Mouse (Mus musculus): ENCODE data around the gene Zfhx3. TPM values are rescaled to one million over a fixed set of nuclear protein-coding genes. Genes with fewer than 3 reads are reported as not detected.

Zfhx3 gene
- polyA plus RNA-seq, 1 experiment from 2014 or later, result 22.4 TPM

GRCm38 (mm10) chr8:108625571-108626120 lies 683.2 kb downstream of the Zfhx3 start:
- no peak overlapping the region for H3K27ac ChIP-seq
- no peaks in the 10 kb centered on the region for H3K36me3 ChIP-seq (ENCODE audit: poor library complexity, severe bottlenecking)
- H3K9me3 ChIP-seq (replicated peaks), result no peaks in the 10 kb centered on the region
- H3K9ac ChIP-seq, result no peak overlapping the region
- H3K4me1 ChIP-seq, result no peaks in the 10 kb centered on the region
- no peaks in the 10 kb centered on the region for H3K27me3 ChIP-seq
- no peak for ATAC-seq
- 83% methylated on average over 9 of the region's 9 CpGs for WGBS
- no peak overlapping the region for H3K4me3 ChIP-seq
- H3K4me2 ChIP-seq, result no peak overlapping the region

DNA sequence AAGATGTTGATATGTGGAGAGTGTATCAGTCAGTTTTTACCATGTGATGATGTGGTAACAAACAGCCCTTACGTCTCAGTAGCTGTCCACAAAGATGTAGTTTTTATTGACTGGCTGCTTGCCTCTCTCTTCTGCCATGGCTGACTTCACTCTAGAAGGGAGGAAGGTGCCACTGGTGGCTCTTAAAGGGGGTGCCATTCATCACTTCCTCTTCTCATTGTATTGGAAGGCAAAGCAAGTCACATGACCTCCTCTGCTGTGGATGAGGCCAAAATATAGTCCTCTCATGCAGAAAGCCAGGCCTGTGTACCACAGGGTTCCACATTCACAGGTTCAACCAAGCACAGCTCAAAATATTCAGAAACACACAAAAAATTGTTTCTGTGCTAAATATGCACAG lies 688.6 kb downstream of the Zfhx3 start:
- H3K9ac ChIP-seq, result no peak overlapping the region
- H3K27ac ChIP-seq, result no peak overlapping the region
- H3K4me3 ChIP-seq, result no peak overlapping the region
- H3K9me3 ChIP-seq (replicated peaks), result no peaks in the 10 kb centered on the region
- H3K4me2 ChIP-seq, result no peak overlapping the region
- H3K4me1 ChIP-seq, result no peaks in the 10 kb centered on the region
- H3K27me3 ChIP-seq, result no peaks in the 10 kb centered on the region
- 88% methylated on average over 1 of the region's 1 CpGs for WGBS
- H3K36me3 ChIP-seq (ENCODE audit: poor library complexity, severe bottlenecking), result no peaks in the 10 kb centered on the region
- no peak for ATAC-seq

DNA sequence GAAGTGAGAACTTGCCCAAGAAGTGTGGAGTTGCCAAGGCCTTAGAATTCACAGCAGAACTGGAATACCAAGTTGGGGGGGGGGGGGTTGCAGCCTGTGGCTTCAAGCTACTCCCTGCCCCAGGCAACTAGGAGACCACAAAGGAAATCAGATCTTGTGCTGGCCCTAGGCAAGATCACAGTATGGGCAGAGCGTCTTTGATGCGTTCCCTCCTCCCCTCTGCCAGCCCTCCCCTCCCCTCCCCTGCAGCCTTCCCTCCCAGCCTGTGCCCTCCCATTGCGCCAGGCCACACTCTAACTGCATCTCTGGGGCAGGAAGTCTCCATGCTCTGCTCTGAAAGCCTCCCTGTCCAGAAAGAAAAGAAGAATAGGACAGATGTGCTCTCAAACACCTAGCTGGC lies 691.8 kb downstream of the Zfhx3 start:
- 50% methylated on average over 3 of the region's 3 CpGs for WGBS
- no peaks in the 10 kb centered on the region for H3K9me3 ChIP-seq (replicated peaks)
- H3K27me3 ChIP-seq, result no peaks in the 10 kb centered on the region
- no peak overlapping the region for H3K4me3 ChIP-seq
- ATAC-seq, result no peak
- H3K4me1 ChIP-seq, result no peaks in the 10 kb centered on the region
- no peak overlapping the region for H3K27ac ChIP-seq
- H3K36me3 ChIP-seq (ENCODE audit: poor library complexity, severe bottlenecking), result no peaks in the 10 kb centered on the region
- H3K9ac ChIP-seq, result no peak overlapping the region
- H3K4me2 ChIP-seq, result no peak overlapping the region

- Histone ChIP-seq H3K36me3 (ENCODE audit: poor library complexity, severe bottlenecking) (no peaks in the 10 kb centered on the region), H3K27me3 (no peaks in the 10 kb centered on the region), H3K9ac (no peak overlapping the region), H3K4me3 (no peak overlapping the region), H3K9me3 (replicated peaks) (no peaks in the 10 kb centered on the region), H3K4me1 (no peaks in the 10 kb centered on the region), H3K27ac (no peak overlapping the region), H3K4me2 (no peak overlapping the region)
- ATAC-seq, result no peak
- WGBS, result 94% methylated on average over 2 of the region's 2 CpGs
Measured at GRCm38 (mm10) chr8:108637887-108638286, 695.4 kb downstream of the Zfhx3 start.

- WGBS, result 67% methylated on average over 3 of the region's 3 CpGs
Measured at GRCm38 (mm10) chr8:108645660-108646059, 703.2 kb downstream of the Zfhx3 start.

DNA sequence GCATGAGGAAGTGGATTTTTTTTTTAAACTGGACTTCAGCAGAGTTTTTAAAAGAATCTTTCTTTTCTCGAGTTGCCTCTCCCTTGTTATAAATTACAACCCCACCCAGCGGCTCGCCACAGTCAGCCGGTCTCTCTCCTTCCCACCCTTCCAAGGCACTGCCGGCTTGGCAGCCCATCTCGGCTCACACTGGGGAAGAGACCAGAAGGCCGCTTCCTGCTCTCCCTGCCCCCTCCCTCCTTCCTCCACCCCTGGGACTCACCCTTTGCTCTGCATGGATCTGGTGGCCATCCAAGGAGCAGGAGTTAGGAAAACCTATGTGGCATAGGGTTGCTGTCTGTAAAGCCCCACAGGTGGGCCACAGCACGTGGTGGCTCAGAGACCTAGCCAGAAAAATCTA lies 705.1 kb downstream of the Zfhx3 start:
- Histone ChIP-seq H3K36me3 (ENCODE audit: poor library complexity, severe bottlenecking) (no peaks in the 10 kb centered on the region), H3K27me3 (no peaks in the 10 kb centered on the region), H3K9me3 (replicated peaks) (no peaks in the 10 kb centered on the region), H3K9ac (no peak overlapping the region), H3K27ac (no peak overlapping the region), H3K4me2 (no peak overlapping the region), H3K4me3 (no peak overlapping the region), H3K4me1 (no peaks in the 10 kb centered on the region)
- ATAC-seq, result no peak
- WGBS, result 68% methylated on average over 8 of the region's 8 CpGs

More at GRCm38 (mm10) chr8:108645660-108646059, 703.2 kb downstream of the Zfhx3 start:
- H3K27ac ChIP-seq, result no peak overlapping the region
- H3K27me3 ChIP-seq, result no peaks in the 10 kb centered on the region
- no peak overlapping the region for H3K9ac ChIP-seq
- ATAC-seq, result no peak
- no peak overlapping the region for H3K4me2 ChIP-seq
- no peaks in the 10 kb centered on the region for H3K9me3 ChIP-seq (replicated peaks)
- H3K4me1 ChIP-seq, result no peaks in the 10 kb centered on the region
- no peak overlapping the region for H3K4me3 ChIP-seq
- H3K36me3 ChIP-seq (ENCODE audit: poor library complexity, severe bottlenecking), result no peaks in the 10 kb centered on the region

GRCm38 (mm10) chr8:108648993-108649392 lies 706.5 kb downstream of the Zfhx3 start:
- Histone ChIP-seq H3K36me3 (ENCODE audit: poor library complexity, severe bottlenecking) (no peaks in the 10 kb centered on the region), H3K27me3 (no peaks in the 10 kb centered on the region), H3K4me2 (no peak overlapping the region), H3K27ac (no peak overlapping the region), H3K4me3 (no peak overlapping the region), H3K9me3 (replicated peaks) (no peaks in the 10 kb centered on the region), H3K4me1 (no peaks in the 10 kb centered on the region), H3K9ac (no peak overlapping the region)
- no peak for ATAC-seq
- 89% methylated on average over 6 of the region's 6 CpGs for WGBS

- Histone ChIP-seq H3K36me3 (ENCODE audit: poor library complexity, severe bottlenecking) (no peaks in the 10 kb centered on the region), H3K4me3 (no peak overlapping the region), H3K27ac (no peak overlapping the region), H3K4me2 (no peak overlapping the region), H3K4me1 (no peaks in the 10 kb centered on the region), H3K9me3 (replicated peaks) (no peaks in the 10 kb centered on the region), H3K9ac (no peak overlapping the region), H3K27me3 (no peaks in the 10 kb centered on the region)
- no peak for ATAC-seq
- 89% methylated on average over 8 of the region's 8 CpGs for WGBS
Measured at GRCm38 (mm10) chr8:108650837-108651236, 708.4 kb downstream of the Zfhx3 start.

DNA sequence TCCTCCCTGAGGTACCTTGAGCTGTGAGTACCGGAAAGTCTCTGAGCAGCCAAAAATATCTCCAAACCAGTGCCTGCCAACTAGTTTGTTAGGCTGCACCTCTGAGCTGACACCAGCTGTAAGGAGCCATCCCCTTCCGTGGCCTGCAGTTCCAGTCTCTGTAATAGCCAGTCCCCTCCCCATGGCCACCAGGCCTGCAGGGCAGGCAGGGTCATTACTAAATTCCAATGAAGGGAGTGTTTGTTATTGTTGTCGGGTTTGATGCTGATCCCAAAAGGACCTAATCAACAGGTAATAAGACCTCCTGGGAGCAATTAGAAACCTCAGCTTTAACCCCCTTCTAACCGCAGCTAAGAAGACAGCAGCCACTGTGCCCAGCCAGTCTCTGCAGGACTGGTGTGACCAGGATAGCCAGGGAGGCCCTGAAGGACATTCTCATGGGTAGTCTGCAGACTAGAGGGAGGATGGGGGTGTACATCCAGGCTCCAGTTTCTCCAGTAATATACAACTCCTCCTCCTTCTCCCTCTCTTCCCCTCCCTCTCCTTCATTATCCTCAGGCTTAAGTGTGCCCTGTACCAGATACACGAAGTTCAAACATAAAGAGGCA lies 719.1 kb downstream of the Zfhx3 start:
- Histone ChIP-seq H3K27me3 (no peaks in the 10 kb centered on the region), H3K36me3 (ENCODE audit: poor library complexity, severe bottlenecking) (no peaks in the 10 kb centered on the region), H3K9ac (no peak overlapping the region), H3K4me1 (no peaks in the 10 kb centered on the region), H3K4me2 (no peak overlapping the region), H3K27ac (no peak overlapping the region), H3K4me3 (no peak overlapping the region), H3K9me3 (replicated peaks) (no peaks in the 10 kb centered on the region)
- 39% methylated on average over 5 of the region's 5 CpGs for WGBS
- no peak for ATAC-seq

GRCm38 (mm10) chr8:108662766-108663165 lies 720.3 kb downstream of the Zfhx3 start:
- Histone ChIP-seq H3K9ac (no peak overlapping the region), H3K9me3 (replicated peaks) (no peaks in the 10 kb centered on the region), H3K4me1 (no peaks in the 10 kb centered on the region), H3K27me3 (no peaks in the 10 kb centered on the region), H3K4me2 (no peak overlapping the region), H3K4me3 (no peak overlapping the region), H3K27ac (no peak overlapping the region), H3K36me3 (ENCODE audit: poor library complexity, severe bottlenecking) (no peaks in the 10 kb centered on the region)
- ATAC-seq, result no peak
- WGBS, result 93% methylated on average over 3 of the region's 3 CpGs

DNA sequence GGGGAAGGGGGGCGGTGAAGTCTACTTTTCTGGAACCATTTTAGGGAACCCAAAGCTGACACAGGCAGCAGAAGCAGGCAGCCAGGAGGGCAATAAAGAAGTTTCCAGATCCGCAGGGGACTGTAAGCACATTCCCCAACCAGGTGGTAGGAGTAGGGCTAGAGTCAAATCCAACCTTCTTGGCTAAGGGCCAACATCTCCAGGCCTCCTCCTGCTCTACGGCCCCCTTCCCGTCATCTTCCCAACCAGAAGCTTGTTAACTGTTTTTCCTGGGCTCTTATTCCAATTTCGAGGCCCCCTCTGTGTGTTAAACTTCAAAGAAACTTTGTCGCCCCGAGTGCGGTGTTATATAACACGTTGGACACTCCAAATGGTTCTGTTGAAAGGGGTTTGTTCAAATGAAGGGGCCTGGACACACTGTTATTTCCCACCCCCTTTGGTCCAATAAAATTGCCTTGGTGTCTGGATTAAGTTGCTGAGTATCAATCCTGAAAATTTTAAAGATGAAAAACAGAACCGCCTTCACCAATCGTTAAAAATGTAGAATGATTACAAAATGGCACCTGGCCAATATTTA lies 729.6 kb downstream of the Zfhx3 start:
- 0 out of 2 replicates have a peak, but pooled peaks cover 5% of the 10 kb centered on the region for H3K4me1 ChIP-seq
- no peak overlapping the region for H3K9ac ChIP-seq
- no peak overlapping the region for H3K4me2 ChIP-seq
- no peaks in the 10 kb centered on the region for H3K9me3 ChIP-seq (replicated peaks)
- ATAC-seq, result no peak
- WGBS, result 69% methylated on average over 11 of the region's 11 CpGs
- no peaks in the 10 kb centered on the region for H3K36me3 ChIP-seq (ENCODE audit: poor library complexity, severe bottlenecking)
- H3K4me3 ChIP-seq, result no peak overlapping the region
- H3K27me3 ChIP-seq, result no peaks in the 10 kb centered on the region
- no peak overlapping the region for H3K27ac ChIP-seq

DNA sequence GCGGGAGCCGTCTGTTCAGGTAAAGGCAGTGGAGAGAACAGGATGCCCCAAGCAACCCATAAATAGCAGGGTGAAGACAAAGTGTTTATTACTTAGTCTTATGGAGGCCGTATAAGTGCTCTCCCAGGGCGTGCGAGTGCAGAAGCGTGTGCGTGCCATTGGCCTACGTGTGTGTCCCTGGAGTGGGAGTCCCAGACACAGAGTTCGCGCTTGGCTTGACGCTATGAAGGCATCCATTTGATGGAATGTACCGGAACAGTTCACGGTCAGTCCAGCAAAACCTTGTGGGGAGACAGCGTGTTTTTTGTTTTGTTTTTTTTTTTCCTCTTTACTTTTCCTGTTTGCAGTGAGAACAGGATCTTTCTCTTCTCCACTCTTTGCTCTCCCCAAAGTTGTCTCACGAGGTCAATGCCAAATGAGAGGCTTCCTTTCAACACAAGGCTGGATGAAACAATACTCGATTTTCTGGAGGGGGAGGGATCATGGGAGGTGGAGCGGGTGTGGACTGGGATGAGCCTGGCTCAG lies 732.6 kb downstream of the Zfhx3 start:
- Histone ChIP-seq H3K4me2 (no peak overlapping the region), H3K4me1 (0 out of 2 replicates have a peak, but pooled peaks cover 5% of the 10 kb centered on the region), H3K9me3 (replicated peaks) (no peaks in the 10 kb centered on the region), H3K27ac (no peak overlapping the region), H3K4me3 (no peak overlapping the region), H3K27me3 (no peaks in the 10 kb centered on the region), H3K9ac (no peak overlapping the region), H3K36me3 (ENCODE audit: poor library complexity, severe bottlenecking) (no peaks in the 10 kb centered on the region)
- WGBS, result 52% methylated on average over 17 of the region's 17 CpGs
- ATAC-seq, result no peak

Measured in forebrain, embryonic 13.5 days (tissue).